Mouse (Mus musculus) left cerebral cortex, adult 11 months (tissue): ENCODE results near the gene Lrp2.

Experiments
- DNase-seq: peaks from one replicate; pipeline ENCODE4 v3.0.0; 2022; ENCODE audit warnings: low spot score

Lrp2 gene

GRCm38 (mm10) chr2:69400866-69401604 is 184.8 kb downstream of the Lrp2 start:
- no peak for DNase-seq

GRCm38 (mm10) chr2:69396760-69397435 is 189.0 kb downstream of the Lrp2 start:
- no peak for DNase-seq

- DNase-seq, result no peak
Measured at GRCm38 (mm10) chr2:69395597-69396248, 190.1 kb downstream of the Lrp2 start.

- DNase-seq, result no peak
Measured at GRCm38 (mm10) chr2:69393947-69394346, 191.9 kb downstream of the Lrp2 start.

- DNase-seq, result no peak
Measured at GRCm38 (mm10) chr2:69386118-69386871, 199.6 kb downstream of the Lrp2 start.

GRCm38 (mm10) chr2:69382838-69383237 is 203.0 kb downstream of the Lrp2 start:
- no peak for DNase-seq

GRCm38 (mm10) chr2:69381740-69382139 is 204.1 kb downstream of the Lrp2 start:
- no peak for DNase-seq

- no peak for DNase-seq
Measured at GRCm38 (mm10) chr2:69380281-69380680, 205.6 kb downstream of the Lrp2 start, which contains the start of gene Dhrs9. TSS of gene Dhrs9 (plus strand) at chr2:69380445.

GRCm38 (mm10) chr2:69379801-69380200 is 206.1 kb downstream of the Lrp2 start:
- DNase-seq, result no peak

- no peak for DNase-seq
Measured at GRCm38 (mm10) chr2:69376780-69377179, 209.1 kb downstream of the Lrp2 start.
